Mouse (Mus musculus) olfactory bulb, adult 2 months (tissue): ENCODE results near the gene Mospd3.

Source experiments
- CTCF ChIP-seq: fragments of 200-500 bp; IDR thresholded peaks from 2 replicates; pipeline ENCODE4 v1.5.1; 2012; ENCODE audit warnings: low read depth, mild to moderate bottlenecking, low read length, moderate library complexity; ENCODE audit not compliant: insufficient read depth
- POLR2A ChIP-seq: fragments of 200-500 bp; IDR thresholded peaks from 2 replicates; pipeline ENCODE4 v1.6.1; 2012; ENCODE audit warnings: mild to moderate bottlenecking, low read depth, low read length, moderate library complexity; ENCODE audit not compliant: insufficient read depth

GRCm38 (mm10) chr5:137629906-137630545, 29.2 kb upstream of the Mospd3 start:
- TF ChIP-seq POLR2A, result no peak
- TF ChIP-seq CTCF, result no peak
